9 mouse cellular contexts compared by ENCODE assay signal in the genomic region with DNA sequence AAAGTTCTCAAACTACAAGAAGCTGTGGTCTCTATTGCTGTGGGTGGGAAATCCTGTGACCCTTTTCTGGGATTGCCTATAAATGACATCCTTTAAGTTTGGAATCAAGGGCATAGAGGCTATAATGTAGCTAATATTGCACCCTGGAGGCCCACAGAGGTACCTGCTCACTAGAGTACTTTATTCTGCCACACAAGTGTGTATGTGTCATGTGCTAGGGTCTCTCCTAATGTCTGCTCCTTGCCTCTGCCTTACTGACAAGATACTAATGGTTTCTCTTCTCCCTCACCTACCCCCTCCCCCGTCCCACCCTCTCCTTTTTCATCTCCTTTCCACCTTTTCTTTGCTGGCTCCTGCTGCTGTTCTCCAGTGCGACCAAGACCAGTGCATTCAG.
DNase-seq lines count a peak whose midpoint lies in the region; ATAC-seq and TF ChIP-seq lines count a peak whose summit lies in the region.
"Had no signal": no experiment of that assay in that cellular context is flagged by ENCODE, and none has a peak within 500 bp of the region (broad histone marks: within the 10 kb centered on the region; RNA-seq: fewer than 3 reads in every experiment).

No protein-coding gene starts in this region.

- no peak for ATAC-seq in heart, postnatal 0 days (ENCODE audit: insufficient read depth, low read depth)
- ATAC-seq in embryonic facial prominence, embryonic 14.5 days (ENCODE audit: low read depth): no peak; the same call in 1 of the 2 replicates
- peak; percentile 22; the same call in 1 of the 2 replicates for ATAC-seq in hindbrain, postnatal 0 days
- ATAC-seq in midbrain, embryonic 16.5 days: peak; percentile 51; the same call in 1 of the 2 replicates

- peak overlapping the region; percentile 58; the same call in 1 of the 2 replicates for H3K4me2 ChIP-seq in heart, postnatal 0 days (ENCODE audit: low read depth, low read length)
- H3K4me2 ChIP-seq in embryonic facial prominence, embryonic 14.5 days (ENCODE audit: low read depth, low read length): peak overlapping the region; percentile 72
- H3K4me2 ChIP-seq in hindbrain, postnatal 0 days (ENCODE audit: low read depth, low read length): peak overlapping the region; percentile 66
- H3K4me2 ChIP-seq in midbrain, embryonic 16.5 days (ENCODE audit: low read length): peak overlapping the region; percentile 73

- no peak for DNase-seq in heart, postnatal 0 days (ENCODE audit: low spot score)
- DNase-seq in heart, adult 11 months: no peak
- DNase-seq in embryonic facial prominence, embryonic 14.5 days (ENCODE audit: low spot score): no peak
- DNase-seq in hindbrain, postnatal 0 days (ENCODE audit: low spot score): no peak
- DNase-seq in cerebellum, adult 9-10 months: no peak
- no peak for DNase-seq in thymus, postnatal 36 days
- no peak for DNase-seq in layer of hippocampus, adult 8-10 months (ENCODE audit: low spot score in 2 of 2)

- H3K4me3 ChIP-seq in heart, postnatal 0 days (ENCODE audit: low read depth, low read length): no peak overlapping the region
- peak overlapping the region; percentile 47 for H3K4me3 ChIP-seq in embryonic facial prominence, embryonic 14.5 days (ENCODE audit: low read depth, low read length)
- peak overlapping the region; percentile 36; the same call in 1 of the 2 replicates for H3K4me3 ChIP-seq in hindbrain, postnatal 0 days (ENCODE audit: low read length)
- H3K4me3 ChIP-seq in midbrain, embryonic 16.5 days (ENCODE audit: low read depth, low read length): no peak overlapping the region

- H3K9me3 ChIP-seq in heart, postnatal 0 days (replicated peaks; ENCODE audit: control insufficient read depth, low read length): no peaks in the 10 kb centered on the region
- no peaks in the 10 kb centered on the region for H3K9me3 ChIP-seq in embryonic facial prominence, embryonic 14.5 days (ENCODE audit: control insufficient read depth, low read length)
- no peaks in the 10 kb centered on the region for H3K9me3 ChIP-seq in hindbrain, postnatal 0 days (ENCODE audit: low read length)
- H3K9me3 ChIP-seq in midbrain, embryonic 16.5 days (replicated peaks; ENCODE audit: control insufficient read depth, low read length, poor library complexity, severe bottlenecking): no peaks in the 10 kb centered on the region

- no peak overlapping the region for H3K9ac ChIP-seq in heart, postnatal 0 days (replicated peaks; ENCODE audit: low read depth, low read length)
- peak overlapping the region; percentile 58 for H3K9ac ChIP-seq in embryonic facial prominence, embryonic 14.5 days (ENCODE audit: low read depth, low read length)
- 0 out of 2 replicates have a peak overlapping the region, but pooled peaks have one; percentile 40 for H3K9ac ChIP-seq in hindbrain, postnatal 0 days (replicated peaks; ENCODE audit: low read length)
- H3K9ac ChIP-seq in midbrain, embryonic 16.5 days (ENCODE audit: low read depth, low read length): peak overlapping the region; percentile 67; the same call in 1 of the 2 replicates

- 50% methylated on average over 2 of the region's 2 CpGs for WGBS in heart, postnatal 0 days
- WGBS in embryonic facial prominence, embryonic 14.5 days: 37% methylated on average over 2 of the region's 2 CpGs
- 28% methylated on average over 2 of the region's 2 CpGs for WGBS in hindbrain, postnatal 0 days
- WGBS in midbrain, embryonic 16.5 days: 13% methylated on average over 2 of the region's 2 CpGs

- TF ChIP-seq CTCF in heart, postnatal 0 days (IDR thresholded peaks at IDR 0.05; ENCODE audit: low read depth): no peak
- TF ChIP-seq CTCF in hindbrain, postnatal 0 days (IDR thresholded peaks at IDR 0.05; ENCODE audit: low read depth): peak; percentile 24

- peaks cover 4% of the 10 kb centered on the region; the same call in 1 of the 2 replicates for H3K4me1 ChIP-seq in heart, postnatal 0 days (ENCODE audit: control insufficient read depth, insufficient read depth)
- H3K4me1 ChIP-seq in embryonic facial prominence, embryonic 14.5 days (ENCODE audit: control insufficient read depth, insufficient read depth, low read length): no peaks in the 10 kb centered on the region; the same call in 1 of the 2 replicates
- H3K4me1 ChIP-seq in hindbrain, postnatal 0 days (ENCODE audit: insufficient read depth, low read length): peaks cover 7% of the 10 kb centered on the region; the same call in 1 of the 2 replicates
- peaks cover 5% of the 10 kb centered on the region; the same call in 1 of the 2 replicates for H3K4me1 ChIP-seq in midbrain, embryonic 16.5 days (ENCODE audit: control insufficient read depth, insufficient read depth, low read length)

- no peaks in the 10 kb centered on the region for H3K27me3 ChIP-seq in heart, postnatal 0 days (ENCODE audit: control insufficient read depth, insufficient read depth, low read length)
- no peaks in the 10 kb centered on the region for H3K27me3 ChIP-seq in embryonic facial prominence, embryonic 14.5 days (replicated peaks; ENCODE audit: control insufficient read depth, insufficient read depth, low read length)
- no peaks in the 10 kb centered on the region for H3K27me3 ChIP-seq in hindbrain, postnatal 0 days (ENCODE audit: insufficient read depth, low read length)
- H3K27me3 ChIP-seq in midbrain, embryonic 16.5 days (ENCODE audit: control insufficient read depth, insufficient read depth, low read depth, low read length): no peaks in the 10 kb centered on the region
- H3K27me3 ChIP-seq: CH12.LX had no signal

- no peaks in the 10 kb centered on the region for H3K36me3 ChIP-seq in heart, postnatal 0 days (replicated peaks; ENCODE audit: control insufficient read depth, insufficient read depth, low read length)
- no peaks in the 10 kb centered on the region for H3K36me3 ChIP-seq in embryonic facial prominence, embryonic 14.5 days (ENCODE audit: control insufficient read depth, insufficient read depth, low read length)
- no peaks in the 10 kb centered on the region for H3K36me3 ChIP-seq in hindbrain, postnatal 0 days (ENCODE audit: insufficient read depth, low read length)
- H3K36me3 ChIP-seq in midbrain, embryonic 16.5 days (ENCODE audit: control insufficient read depth, insufficient read depth, low read length): no peaks in the 10 kb centered on the region

- no peak for TF ChIP-seq EP300 in heart, postnatal 0 days (IDR thresholded peaks at IDR 0.05; ENCODE audit: low read depth)

- H3K27ac ChIP-seq in heart, postnatal 0 days (ENCODE audit: low read depth): no peak overlapping the region
- no peak overlapping the region for H3K27ac ChIP-seq in embryonic facial prominence, embryonic 14.5 days (replicated peaks; ENCODE audit: low read depth, low read length)
- 0 out of 2 replicates have a peak overlapping the region, but pooled peaks have one; percentile 20 for H3K27ac ChIP-seq in hindbrain, postnatal 0 days
- 0 out of 2 replicates have a peak overlapping the region, but pooled peaks have one; percentile 60 for H3K27ac ChIP-seq in midbrain, embryonic 16.5 days (ENCODE audit: low read length)

Comparison
In these comparisons a context has a peak if more than half of its experiments do, and no peak if none do; other contexts are left out.
1. ATAC-seq: peak in hindbrain, postnatal 0 days (single experiment) and midbrain, embryonic 16.5 days (single experiment); none in heart, postnatal 0 days (single experiment) and embryonic facial prominence, embryonic 14.5 days (single experiment).
2. H3K27ac ChIP-seq: peak in hindbrain, postnatal 0 days (single experiment) and midbrain, embryonic 16.5 days (single experiment); none in heart, postnatal 0 days (single experiment) and embryonic facial prominence, embryonic 14.5 days (single experiment).
3. H3K4me3 ChIP-seq: peak in embryonic facial prominence, embryonic 14.5 days (single experiment) and hindbrain, postnatal 0 days (single experiment); none in heart, postnatal 0 days (single experiment) and midbrain, embryonic 16.5 days (single experiment).
4. Peak in every context shown above with its lines, with median percentiles within 50 percentile points of each other: H3K4me2 ChIP-seq.